Mouse (Mus musculus): Measurements from ENCODE around the gene Bdnf. TPM values are rescaled to one million over a fixed set of nuclear protein-coding genes. Genes with fewer than 3 reads are reported as not detected.

Gene Bdnf
- polyA plus RNA-seq, 1 experiment from 2014 or later, result 0.91 TPM

DNA sequence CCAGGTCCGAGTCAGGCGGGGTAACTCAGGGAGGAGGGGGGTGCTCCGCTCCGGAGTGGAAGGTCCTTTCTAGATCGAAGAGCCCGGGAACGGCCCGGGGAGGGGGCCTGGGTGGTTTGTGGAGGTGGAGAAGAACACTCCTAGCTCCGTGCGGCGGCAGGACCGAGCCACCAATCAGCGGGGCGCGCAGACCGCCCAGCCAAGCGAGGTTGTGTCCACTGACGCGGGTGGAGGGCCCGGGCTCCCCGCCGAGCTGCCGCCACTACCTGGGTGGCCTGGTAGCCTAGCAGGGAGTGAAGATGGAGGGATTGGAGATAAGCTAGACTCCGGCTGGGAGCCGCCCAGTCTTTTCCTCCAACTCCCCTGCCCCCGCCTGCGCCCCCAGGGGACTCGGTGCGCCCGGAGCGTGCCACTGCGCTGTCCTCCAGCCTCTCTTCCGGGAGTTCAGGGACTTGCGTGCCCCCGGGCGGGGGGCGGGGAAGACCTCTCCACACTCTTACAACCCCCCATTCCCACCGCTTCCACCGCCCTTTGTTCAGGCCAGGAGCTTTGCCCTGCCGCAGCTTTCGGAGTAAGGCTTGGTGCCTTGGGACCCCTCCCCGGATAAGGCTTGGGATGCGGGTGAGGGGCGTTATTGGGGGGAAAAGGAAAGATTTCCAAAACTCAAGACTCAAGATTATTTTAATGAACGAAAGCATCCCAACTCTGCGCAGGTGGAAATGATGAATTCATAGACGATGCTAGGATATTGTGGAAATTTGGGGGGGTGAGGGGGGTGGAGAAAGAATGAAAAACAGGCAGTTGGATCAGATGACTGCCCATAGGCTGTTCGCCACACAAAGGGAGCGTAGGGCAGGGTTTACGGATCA, 3.0 kb downstream of the Bdnf start:
- Histone ChIP-seq H3K27me3 (ENCODE audit: insufficient read depth, low read length) (peaks cover 62% of the 10 kb centered on the region), H3K4me1 (ENCODE audit: insufficient read depth) (no peaks in the 10 kb centered on the region), H3K4me3 (ENCODE audit: low read depth, low read length) (peak overlapping the region; percentile 37), H3K9me3 (ENCODE audit: low read depth, low read length) (no peaks in the 10 kb centered on the region), H3K36me3 (ENCODE audit: insufficient read depth) (no peaks in the 10 kb centered on the region), H3K9ac (no peak overlapping the region), H3K4me2 (peak overlapping the region; percentile 75), H3K27ac (ENCODE audit: low read depth) (no peak overlapping the region)
- ATAC-seq (ENCODE audit: insufficient read depth) (peak; percentile 51; the same call in 1 of the 2 replicates), DNase-seq (no peak)
- WGBS, result 1% methylated on average over 49 of the region's 50 CpGs
- TF ChIP-seq CTCF (IDR thresholded peaks at IDR 0.05; ENCODE audit: low read depth), result no peak

GRCm38 (mm10) chr2:109678090-109678409, 3.5 kb downstream of the Bdnf start:
- Histone ChIP-seq H3K27me3 (ENCODE audit: insufficient read depth, low read length) (peaks cover 57% of the 10 kb centered on the region), H3K9me3 (ENCODE audit: low read depth, low read length) (no peaks in the 10 kb centered on the region), H3K9ac (0 out of 2 replicates have a peak overlapping the region, but pooled peaks have one; percentile 16), H3K36me3 (ENCODE audit: insufficient read depth) (no peaks in the 10 kb centered on the region), H3K27ac (ENCODE audit: low read depth) (no peak overlapping the region), H3K4me3 (ENCODE audit: low read depth, low read length) (peak overlapping the region; percentile 37), H3K4me2 (peak overlapping the region; percentile 75), H3K4me1 (ENCODE audit: insufficient read depth) (no peaks in the 10 kb centered on the region)
- ATAC-seq (ENCODE audit: insufficient read depth) (peak; percentile 84), DNase-seq (peak; percentile 58)
- TF ChIP-seq CTCF (IDR thresholded peaks at IDR 0.05; ENCODE audit: low read depth), result no peak
- under 1% methylated on average over 18 of the region's 18 CpGs for WGBS

GRCm38 (mm10) chr2:109678454-109678853, 4.0 kb downstream of the Bdnf start:
- no peaks in the 10 kb centered on the region for H3K9me3 ChIP-seq (ENCODE audit: low read depth, low read length)
- no peak overlapping the region for H3K27ac ChIP-seq (ENCODE audit: low read depth)
- H3K9ac ChIP-seq, result 0 out of 2 replicates have a peak overlapping the region, but pooled peaks have one; percentile 16
- no peaks in the 10 kb centered on the region for H3K4me1 ChIP-seq (ENCODE audit: insufficient read depth)
- ATAC-seq (ENCODE audit: insufficient read depth) (no peak), DNase-seq (no peak)
- whole genome bisulfite sequencing, result 4% methylated on average over 8 of the region's 8 CpGs
- H3K27me3 ChIP-seq (ENCODE audit: insufficient read depth, low read length), result peaks cover 52% of the 10 kb centered on the region
- TF ChIP-seq CTCF (IDR thresholded peaks at IDR 0.05; ENCODE audit: low read depth), result no peak
- H3K4me2 ChIP-seq, result peak overlapping the region; percentile 75
- peak overlapping the region; percentile 37 for H3K4me3 ChIP-seq (ENCODE audit: low read depth, low read length)
- no peaks in the 10 kb centered on the region for H3K36me3 ChIP-seq (ENCODE audit: insufficient read depth)

DNA sequence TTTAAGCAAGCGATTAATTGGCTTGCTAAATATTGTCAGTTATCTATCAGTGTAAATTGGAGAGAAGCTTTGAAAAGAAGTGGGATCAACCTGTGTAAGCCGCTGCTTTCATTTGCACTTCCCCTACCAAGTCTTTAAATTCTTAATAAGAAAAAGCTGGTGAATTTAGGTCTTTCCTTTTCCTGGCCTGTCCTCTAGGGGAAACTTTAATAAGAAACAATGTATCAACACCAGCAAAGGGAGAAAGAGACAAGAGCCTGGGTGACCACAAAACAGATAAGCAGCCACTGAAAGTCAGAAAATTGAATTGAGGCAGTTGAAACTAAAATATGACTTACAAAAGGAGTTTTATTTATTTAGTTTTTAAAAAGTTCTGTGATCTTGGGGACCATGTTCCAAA, 4.9 kb downstream of the Bdnf start:
- Histone ChIP-seq H3K9me3 (ENCODE audit: low read depth, low read length) (no peaks in the 10 kb centered on the region), H3K4me1 (ENCODE audit: insufficient read depth) (no peaks in the 10 kb centered on the region), H3K27ac (ENCODE audit: low read depth) (no peak overlapping the region), H3K9ac (no peak overlapping the region), H3K27me3 (ENCODE audit: insufficient read depth, low read length) (peaks cover 43% of the 10 kb centered on the region), H3K36me3 (ENCODE audit: insufficient read depth) (no peaks in the 10 kb centered on the region), H3K4me2 (no peak overlapping the region), H3K4me3 (ENCODE audit: low read depth, low read length) (no peak overlapping the region)
- DNase-seq (no peak), ATAC-seq (ENCODE audit: insufficient read depth) (no peak)
- 68% methylated on average over 2 of the region's 2 CpGs for WGBS
- no peak for TF ChIP-seq CTCF (IDR thresholded peaks at IDR 0.05; ENCODE audit: low read depth)

DNA sequence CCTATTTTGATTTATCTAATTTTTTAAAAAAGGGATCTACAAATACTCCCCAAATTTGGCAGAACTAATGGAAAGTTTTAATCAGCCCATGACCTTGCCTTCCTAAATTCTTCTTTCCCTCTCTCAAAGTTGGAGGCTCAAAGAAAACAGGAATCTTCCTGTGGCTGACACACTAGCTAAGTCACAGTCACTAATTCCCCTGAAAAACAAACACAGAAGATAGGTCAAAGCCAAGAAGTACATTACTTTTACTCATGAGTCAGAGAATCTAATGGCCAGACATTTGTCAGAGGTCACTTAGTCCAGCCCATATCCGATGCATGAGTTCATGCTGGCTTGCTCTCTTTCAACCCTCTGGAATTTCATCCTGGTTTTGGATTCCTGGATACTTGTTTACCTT, 6.6 kb downstream of the Bdnf start:
- H3K27me3 ChIP-seq (ENCODE audit: insufficient read depth, low read length), result peaks cover 26% of the 10 kb centered on the region
- no peak for ATAC-seq (ENCODE audit: insufficient read depth)
- no peak for DNase-seq
- no peaks in the 10 kb centered on the region for H3K9me3 ChIP-seq (ENCODE audit: low read depth, low read length)
- H3K4me1 ChIP-seq (ENCODE audit: insufficient read depth), result no peaks in the 10 kb centered on the region
- no peak overlapping the region for H3K4me3 ChIP-seq (ENCODE audit: low read depth, low read length)
- 38% methylated on average over 1 of the region's 1 CpGs for WGBS
- no peak overlapping the region for H3K27ac ChIP-seq (ENCODE audit: low read depth)
- no peak overlapping the region for H3K9ac ChIP-seq
- H3K36me3 ChIP-seq (ENCODE audit: insufficient read depth), result no peaks in the 10 kb centered on the region
- no peak overlapping the region for H3K4me2 ChIP-seq
- TF ChIP-seq CTCF (IDR thresholded peaks at IDR 0.05; ENCODE audit: low read depth), result no peak

DNA sequence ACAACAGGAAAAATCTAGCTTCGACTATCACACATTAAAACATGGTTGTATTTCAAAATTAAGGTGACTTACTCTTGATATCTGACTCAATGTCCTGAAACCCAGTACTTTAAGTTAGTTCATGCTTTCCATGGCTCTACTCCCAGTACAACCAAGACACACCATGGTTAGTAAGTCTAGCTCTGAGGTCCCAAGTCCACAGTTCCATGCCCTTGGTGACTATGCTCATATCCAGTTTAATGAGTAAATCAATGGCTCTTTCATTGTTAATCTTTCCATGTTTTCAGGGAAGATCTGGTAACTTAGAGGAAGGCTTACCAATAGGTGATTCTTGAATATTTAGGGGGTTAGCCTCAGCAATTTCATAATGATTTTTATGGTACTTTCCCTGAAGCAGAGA, 14.2 kb downstream of the Bdnf start:
- Histone ChIP-seq H3K27ac (ENCODE audit: low read depth) (no peak overlapping the region), H3K9ac (no peak overlapping the region), H3K4me1 (ENCODE audit: insufficient read depth) (no peaks in the 10 kb centered on the region), H3K9me3 (ENCODE audit: low read depth, low read length) (no peaks in the 10 kb centered on the region), H3K4me2 (no peak overlapping the region), H3K27me3 (ENCODE audit: insufficient read depth, low read length) (peaks cover 18% of the 10 kb centered on the region), H3K4me3 (ENCODE audit: low read depth, low read length) (no peak overlapping the region), H3K36me3 (ENCODE audit: insufficient read depth) (no peaks in the 10 kb centered on the region)
- no peak for TF ChIP-seq CTCF (IDR thresholded peaks at IDR 0.05; ENCODE audit: low read depth)
- DNase-seq, result no peak
- ATAC-seq (ENCODE audit: insufficient read depth), result no peak
- WGBS, result 41% methylated on average over 1 of the region's 1 CpGs

DNA sequence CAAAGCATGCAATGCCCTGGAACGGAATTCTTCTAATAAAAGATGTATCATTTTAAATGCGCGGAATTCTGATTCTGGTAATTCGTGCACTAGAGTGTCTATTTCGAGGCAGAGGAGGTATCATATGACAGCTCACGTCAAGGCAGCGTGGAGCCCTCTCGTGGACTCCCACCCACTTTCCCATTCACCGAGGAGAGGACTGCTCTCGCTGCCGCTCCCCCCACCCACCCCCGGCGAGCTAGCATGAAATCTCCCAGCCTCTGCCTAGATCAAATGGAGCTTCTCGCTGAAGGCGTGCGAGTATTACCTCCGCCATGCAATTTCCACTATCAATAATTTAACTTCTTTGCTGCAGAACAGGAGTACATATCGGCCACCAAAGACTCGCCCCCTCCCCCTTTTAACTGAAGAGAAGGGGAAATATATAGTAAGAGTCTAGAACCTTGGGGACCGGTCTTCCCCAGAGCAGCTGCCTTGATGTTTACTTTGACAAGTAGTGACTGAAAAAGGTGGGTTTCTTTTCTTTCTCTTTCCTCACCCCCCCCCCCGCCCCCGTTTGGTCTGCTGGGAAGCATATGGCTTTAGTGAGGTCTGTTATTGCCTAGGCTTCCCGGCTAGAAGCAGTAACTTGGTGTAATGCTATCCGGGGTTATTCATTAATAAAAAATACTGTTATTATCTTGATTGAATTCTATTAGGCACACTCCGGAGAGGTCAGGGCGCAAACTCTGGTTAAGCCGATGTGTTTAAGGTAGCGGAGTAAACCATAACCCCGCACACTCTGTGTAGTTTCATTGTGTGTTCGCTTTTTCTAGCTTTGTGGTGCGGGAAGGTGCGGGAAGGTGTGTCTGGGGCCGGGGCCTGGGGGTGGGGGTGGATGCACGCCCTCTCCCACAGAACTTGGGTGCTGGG, 18.0 kb downstream of the Bdnf start:
- Histone ChIP-seq H3K9me3 (ENCODE audit: low read depth, low read length) (no peaks in the 10 kb centered on the region), H3K27me3 (ENCODE audit: insufficient read depth, low read length) (peaks cover 29% of the 10 kb centered on the region), H3K36me3 (ENCODE audit: insufficient read depth) (no peaks in the 10 kb centered on the region), H3K4me1 (ENCODE audit: insufficient read depth) (no peaks in the 10 kb centered on the region), H3K27ac (ENCODE audit: low read depth) (no peak overlapping the region), H3K9ac (no peak overlapping the region), H3K4me2 (peak overlapping the region; percentile 81), H3K4me3 (ENCODE audit: low read depth, low read length) (peak overlapping the region; percentile 49)
- DNase-seq (peak; percentile 36), ATAC-seq (ENCODE audit: insufficient read depth) (peak; percentile 2; the same call in 1 of the 2 replicates)
- 2% methylated on average over 34 of the region's 34 CpGs for WGBS
- no peak for TF ChIP-seq CTCF (IDR thresholded peaks at IDR 0.05; ENCODE audit: low read depth)

All from lung, embryonic 14.5 days (tissue).